Mouse (Mus musculus) limb, embryonic 14.5 days (tissue): ENCODE measurements around the gene Kirrel2. TPM values are rescaled to one million over a fixed set of nuclear protein-coding genes. Genes with fewer than 3 reads are reported as not detected.

Experiments
- ATAC-seq: fragments of 200-750 bp; cut with Nextera tagmentation; 2 replicates; pipeline ENCODE4 v1.8.0; 2017; ENCODE audit warnings: low read depth, moderate number of reproducible peaks, moderate TSS enrichment; ENCODE audit not compliant: low FRiP score
- DNase-seq: peaks from one replicate; pipeline ENCODE4 v3.0.0-alpha.2; 2015; ENCODE audit warnings: low spot score
- H3K27ac ChIP-seq: fragments of 300-500 bp; sonication (generic); replicated peaks from 2 replicates; pipeline ENCODE4 v1.5.1; 2014; ENCODE audit warnings: low read depth, mild to moderate bottlenecking, low read length, moderate library complexity, mixed read lengths
- H3K27me3 ChIP-seq: fragments of 300-500 bp; sonication (generic); 2 replicates; pipeline ENCODE4 v1.6.1; 2014; ENCODE audit warnings: low read length, mixed read lengths; ENCODE audit not compliant: control insufficient read depth, insufficient read depth
- H3K36me3 ChIP-seq: fragments of 300-500 bp; sonication (generic); 2 replicates; pipeline ENCODE4 v1.6.1; 2014; ENCODE audit warnings: mild to moderate bottlenecking, low read length, moderate library complexity, mixed read lengths; ENCODE audit not compliant: control insufficient read depth, insufficient read depth
- H3K4me1 ChIP-seq: fragments of 300-500 bp; sonication (generic); 2 replicates; pipeline ENCODE4 v1.6.1; 2014; ENCODE audit warnings: antibody characterized with exemption, low read length, mixed read lengths; ENCODE audit not compliant: control insufficient read depth, insufficient read depth
- H3K4me2 ChIP-seq: fragments of 300-500 bp; sonication (generic); replicated peaks from 2 replicates; pipeline ENCODE4 v1.6.1; 2014; ENCODE audit warnings: low read depth, mild to moderate bottlenecking, low read length, moderate library complexity; ENCODE audit not compliant: severe bottlenecking
- H3K4me3 ChIP-seq: fragments of 300-500 bp; sonication (generic); replicated peaks from 2 replicates; pipeline ENCODE4 v1.5.1; 2014; ENCODE audit warnings: low read length
- H3K9ac ChIP-seq: fragments of 300-500 bp; sonication (generic); 2 replicates; pipeline ENCODE4 v1.6.1; 2014; ENCODE audit warnings: mild to moderate bottlenecking, low read depth, low read length, moderate library complexity; ENCODE audit not compliant: severe bottlenecking
- H3K9me3 ChIP-seq: fragments of 300-500 bp; sonication (generic); 2 replicates; pipeline ENCODE4 v1.6.1; 2016; ENCODE audit warnings: low read length; ENCODE audit not compliant: control insufficient read depth
- POLR2A ChIP-seq: fragments of 200-500 bp; IDR thresholded peaks from 2 replicates; pipeline ENCODE4 v1.8.0; 2012; ENCODE audit warnings: inconsistent platforms, mild to moderate bottlenecking, moderate library complexity, borderline replicate concordance; ENCODE audit not compliant: insufficient read depth, insufficient read length; ENCODE audit errors: extremely low read depth
- WGBS: fragments of 180-500 bp; shearing (Covaris S2); extraction: QIAGEN DNeasy Blood & Tissue Kit; methylation state at CpG from one replicate; pipeline ENCODE4 v1.1.7; 2014; 5-methylcytosine and 5-hydroxymethylcytosine counted together
- polyA plus RNA-seq, 2 experiments: library from polyadenylated mRNA; depleted of rRNA in 1 of 2; stranded (reverse) in 1 of 2; unstranded in 1 of 2; fragments of >200 nt; fragmentation: Nextera tagmentation in 1 of 2; extraction: Ambion mirVana in 1 of 2; gene quantifications; 2 replicates each; pipeline versions ENCODE4 v1.2.1 to v1.2.3; 2012 to 2014

Gene Kirrel2
- polyA plus RNA-seq, 2 experiments, result 0.06 to 0.07 TPM

DNA sequence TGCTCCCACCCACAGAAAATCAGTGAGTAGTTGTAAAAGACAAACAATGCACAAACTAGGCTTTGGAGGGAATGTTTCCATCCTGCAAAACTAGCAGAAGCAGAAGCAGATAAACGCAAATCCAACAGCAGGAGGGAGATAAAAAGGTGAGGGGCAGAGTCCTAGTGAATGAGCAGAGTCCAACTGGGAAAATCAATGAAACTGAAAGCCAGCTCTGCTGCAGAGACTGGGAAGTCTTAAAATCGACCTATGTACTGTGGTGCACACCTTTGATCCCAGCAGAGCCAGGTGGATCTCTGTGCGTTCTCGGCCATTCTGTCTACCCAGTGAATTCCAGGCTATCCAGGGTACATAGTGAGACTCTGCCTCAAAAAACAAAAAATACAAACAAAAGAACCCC, 17.5 kb upstream of the Kirrel2 start:
- Histone ChIP-seq H3K27me3 (no peaks in the 10 kb centered on the region), H3K36me3 (no peaks in the 10 kb centered on the region), H3K4me1 (no peaks in the 10 kb centered on the region), H3K27ac (no peak overlapping the region), H3K9me3 (no peaks in the 10 kb centered on the region), H3K9ac (no peak overlapping the region), H3K4me3 (no peak overlapping the region), H3K4me2 (no peak overlapping the region)
- DNase-seq, result no peak
- WGBS, result 71% methylated on average over 4 of the region's 4 CpGs
- ATAC-seq, result no peak
- TF ChIP-seq POLR2A, result no peak

DNA sequence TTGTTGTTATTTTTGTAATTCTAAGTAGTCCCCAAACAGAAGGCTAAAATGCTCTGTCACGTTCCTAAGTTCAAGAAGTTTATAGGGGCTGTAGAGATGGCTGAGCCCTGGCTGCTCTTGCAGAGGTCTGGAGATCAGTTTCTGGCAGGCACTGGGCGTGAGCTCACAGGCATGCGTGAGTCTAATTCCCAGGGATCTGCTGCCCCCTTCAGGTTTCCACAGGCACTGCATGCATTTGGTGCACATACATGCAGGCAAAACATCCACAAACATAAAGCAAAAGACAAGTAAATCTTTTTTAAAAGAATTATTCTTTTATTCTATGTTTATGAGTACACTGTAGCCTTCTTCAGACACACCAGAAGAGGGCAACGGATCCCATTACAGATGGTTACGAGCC, 14.9 kb upstream of the Kirrel2 start:
- H3K4me1 ChIP-seq, result no peaks in the 10 kb centered on the region
- WGBS, result 39% methylated on average over 5 of the region's 5 CpGs
- no peak overlapping the region for H3K9ac ChIP-seq
- ATAC-seq, result no peak
- no peak overlapping the region for H3K4me2 ChIP-seq
- peaks cover 9% of the 10 kb centered on the region for H3K27me3 ChIP-seq
- no peaks in the 10 kb centered on the region for H3K36me3 ChIP-seq
- no peak for DNase-seq
- H3K27ac ChIP-seq, result no peak overlapping the region
- H3K4me3 ChIP-seq, result no peak overlapping the region
- no peak for TF ChIP-seq POLR2A
- no peaks in the 10 kb centered on the region for H3K9me3 ChIP-seq

- H3K9ac ChIP-seq, result no peak overlapping the region
- WGBS, result 12% methylated on average over 6 of the region's 6 CpGs
Measured at GRCm38 (mm10) chr7:30464816-30465300, 7.4 kb upstream of the Kirrel2 start.

GRCm38 (mm10) chr7:30463996-30464395, 6.5 kb upstream of the Kirrel2 start:
- H3K27me3 ChIP-seq, result peaks cover 85% of the 10 kb centered on the region
- WGBS, result 24% methylated on average over 4 of the region's 4 CpGs
- H3K36me3 ChIP-seq, result no peaks in the 10 kb centered on the region
- TF ChIP-seq POLR2A, result no peak
- DNase-seq (no peak), ATAC-seq (no peak)
- H3K4me3 ChIP-seq, result no peak overlapping the region
- H3K9me3 ChIP-seq, result no peaks in the 10 kb centered on the region
- H3K4me2 ChIP-seq, result no peak overlapping the region
- no peak overlapping the region for H3K27ac ChIP-seq
- no peak overlapping the region for H3K9ac ChIP-seq
- no peaks in the 10 kb centered on the region for H3K4me1 ChIP-seq

More at GRCm38 (mm10) chr7:30464816-30465300, 7.4 kb upstream of the Kirrel2 start:
- TF ChIP-seq POLR2A, result no peak
- Histone ChIP-seq H3K9me3 (no peaks in the 10 kb centered on the region), H3K27me3 (peaks cover 78% of the 10 kb centered on the region), H3K36me3 (no peaks in the 10 kb centered on the region), H3K4me2 (no peak overlapping the region), H3K4me1 (no peaks in the 10 kb centered on the region), H3K4me3 (no peak overlapping the region), H3K27ac (no peak overlapping the region)
- no peak for ATAC-seq
- DNase-seq, result no peak

- no peak for DNase-seq
- H3K9me3 ChIP-seq, result no peaks in the 10 kb centered on the region
- no peak overlapping the region for H3K9ac ChIP-seq
- no peak overlapping the region for H3K4me3 ChIP-seq
- ATAC-seq, result no peak
- H3K4me2 ChIP-seq, result no peak overlapping the region
- 24% methylated on average over 7 of the region's 7 CpGs for WGBS
- no peak for TF ChIP-seq POLR2A
- no peaks in the 10 kb centered on the region for H3K36me3 ChIP-seq
- H3K4me1 ChIP-seq, result no peaks in the 10 kb centered on the region
- no peak overlapping the region for H3K27ac ChIP-seq
- H3K27me3 ChIP-seq, result peaks cover 87% of the 10 kb centered on the region
Measured at GRCm38 (mm10) chr7:30463568-30463967, 6.1 kb upstream of the Kirrel2 start.

GRCm38 (mm10) chr7:30459484-30459883, 2.0 kb upstream of the Kirrel2 start:
- no peak overlapping the region for H3K27ac ChIP-seq
- H3K36me3 ChIP-seq, result no peaks in the 10 kb centered on the region
- TF ChIP-seq POLR2A, result no peak
- H3K4me2 ChIP-seq, result no peak overlapping the region
- H3K27me3 ChIP-seq, result peaks cover 90% of the 10 kb centered on the region
- H3K4me3 ChIP-seq, result no peak overlapping the region
- H3K4me1 ChIP-seq, result 0 out of 2 replicates have a peak, but pooled peaks cover 4% of the 10 kb centered on the region
- H3K9ac ChIP-seq, result no peak overlapping the region
- ATAC-seq (no peak), DNase-seq (no peak)
- WGBS, result 40% methylated on average over 6 of the region's 6 CpGs
- H3K9me3 ChIP-seq, result peaks cover 6% of the 10 kb centered on the region; the same call in 1 of the 2 replicates
